25 mouse cellular contexts compared by ENCODE assay signal in the genomic region with DNA sequence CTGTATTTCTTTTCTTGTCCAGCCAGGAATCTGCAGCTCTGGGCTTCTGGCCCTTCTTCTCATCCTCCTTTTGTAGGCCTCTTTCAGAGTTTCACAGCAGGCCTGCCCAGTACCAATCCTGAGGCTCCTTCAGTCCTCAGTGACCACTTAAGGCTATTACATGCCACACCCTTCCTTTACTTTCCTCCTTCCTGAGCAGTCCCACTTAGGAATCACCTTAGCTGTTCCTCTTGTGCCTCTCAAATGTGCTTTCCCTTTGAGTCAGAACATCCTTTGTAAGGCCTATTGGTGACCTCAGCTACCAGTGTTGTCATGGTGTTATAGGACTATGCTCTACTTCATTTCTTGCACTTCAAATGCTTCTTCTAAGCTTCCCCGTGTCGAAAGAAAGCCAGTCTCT.
"Had no signal": no experiment of that assay in that cellular context is flagged by ENCODE, and none has a peak within 500 bp of the region (broad histone marks: within the 10 kb centered on the region; RNA-seq: fewer than 3 reads in every experiment).

No protein-coding gene starts in this region.

- H3K36me3 ChIP-seq: heart, embryonic 13.5 days; heart, embryonic 15.5 days; hindbrain, embryonic 13.5 days; hindbrain, embryonic 15.5 days; intestine, embryonic 15.5 days; limb, embryonic 10.5 days; limb, embryonic 12.5 days; liver, embryonic 13.5 days; liver, embryonic 15.5 days had no signal

- H3K27ac ChIP-seq: gastrocnemius, adult 2 months; heart, embryonic 13.5 days; heart, embryonic 15.5 days; hindbrain, embryonic 13.5 days; hindbrain, embryonic 15.5 days; intestine, embryonic 15.5 days; layer of hippocampus, adult 2 months; left cerebral cortex, adult 2 months; limb, embryonic 10.5 days; limb, embryonic 12.5 days; liver, embryonic 13.5 days; liver, embryonic 15.5 days had no signal

- H3K4me1 ChIP-seq: intestine, embryonic 15.5 days; liver, embryonic 15.5 days had no signal

- H3K9me3 ChIP-seq: heart, embryonic 13.5 days; heart, embryonic 15.5 days; hindbrain, embryonic 13.5 days; hindbrain, embryonic 15.5 days; intestine, embryonic 15.5 days; limb, embryonic 10.5 days; limb, embryonic 12.5 days; liver, embryonic 13.5 days; liver, embryonic 15.5 days had no signal

- H3K27me3 ChIP-seq: heart, embryonic 13.5 days; heart, embryonic 15.5 days; hindbrain, embryonic 13.5 days; hindbrain, embryonic 15.5 days; intestine, embryonic 15.5 days; limb, embryonic 12.5 days; liver, embryonic 13.5 days; liver, embryonic 15.5 days had no signal

- ATAC-seq: intestine, embryonic 15.5 days had no signal

- H3K9ac ChIP-seq: heart, embryonic 13.5 days; heart, embryonic 15.5 days; hindbrain, embryonic 13.5 days; hindbrain, embryonic 15.5 days; intestine, embryonic 15.5 days; limb, embryonic 12.5 days; liver, embryonic 13.5 days; liver, embryonic 15.5 days had no signal

- H3K4me3 ChIP-seq: gastrocnemius, adult 2 months; heart, embryonic 13.5 days; heart, embryonic 15.5 days; hindbrain, embryonic 13.5 days; hindbrain, embryonic 15.5 days; intestine, embryonic 15.5 days; layer of hippocampus, adult 2 months; left cerebral cortex, adult 2 months; limb, embryonic 10.5 days; limb, embryonic 12.5 days; liver, embryonic 13.5 days; liver, embryonic 15.5 days had no signal

- DNase-seq: gastrocnemius, adult 2 months; gastrocnemius, postnatal 10 days; gastrocnemius, postnatal 25 days; heart, adult 18-20 months; heart, postnatal 14 days; heart, postnatal 36 days; kidney, adult 11 months; kidney, adult 2 months; kidney, postnatal 10 days; kidney, postnatal 25 days; kidney, postnatal 4 days; liver; liver, embryonic 13.5 days had no signal

- H3K4me2 ChIP-seq: heart, embryonic 11.5 days; heart, embryonic 13.5 days; heart, embryonic 15.5 days; hindbrain, embryonic 13.5 days; hindbrain, embryonic 15.5 days; intestine, embryonic 15.5 days; limb, embryonic 12.5 days; liver, embryonic 11.5 days; liver, embryonic 13.5 days; liver, embryonic 15.5 days had no signal
